Mouse (Mus musculus) MEL (cell line): ENCODE measurements at regions not wholly inside any gene's neighbourhood (a gene's known extent, or its start where the extent isn't known, plus 50 kb on each side); places are given as distances from the start of the nearest gene placed in this dataset.

Experiments
- DNase-seq: peaks from one replicate; pipeline ENCODE4 v3.0.0; 2011; ENCODE audit warnings: low read depth, low spot score
- H3K27ac ChIP-seq: 2 replicates; pipeline ENCODE4 v1.5.1; 2012; ENCODE audit warnings: low read depth, mild to moderate bottlenecking, control low read depth, low read length, moderate library complexity; ENCODE audit not compliant: control insufficient read depth
- H3K27me3 ChIP-seq, 2 experiments: fragments of 150-350 bp in 1 of 2; sonication (generic) in 1 of 2; 2 replicates each; pipeline ENCODE4 v1.6.1; 2012; ENCODE audit warnings: low read length in 2 of 2, mild to moderate bottlenecking in 2 of 2, improper control_type of control experiment in 1 of 2, moderate library complexity in 1 of 2; ENCODE audit not compliant: insufficient read depth in 2 of 2, control insufficient read depth in 1 of 2
- H3K36me3 ChIP-seq, 2 experiments: 2 replicates each; pipeline ENCODE4 v1.6.1; 2012 to 2014; ENCODE audit warnings: low read length in 2 of 2, improper control_type of control experiment in 1 of 2, inconsistent platforms in 1 of 2, mild to moderate bottlenecking in 1 of 2; ENCODE audit not compliant: insufficient read depth in 2 of 2, control insufficient read depth in 1 of 2
- H3K4me1 ChIP-seq, 2 experiments: fragments of 150-350 bp in 1 of 2; sonication (generic) in 1 of 2; 2 replicates each; pipeline ENCODE4 v1.6.1; 2012; ENCODE audit warnings: low read length in 2 of 2, improper control_type of control experiment in 1 of 2, mild to moderate bottlenecking in 1 of 2; ENCODE audit not compliant: insufficient read depth in 2 of 2, control insufficient read depth in 1 of 2
- H3K4me3 ChIP-seq, 2 experiments: fragments of 150-350 bp in 1 of 2; sonication (generic) in 1 of 2; 2 replicates each; pipeline ENCODE4 v1.5.1; 2012; ENCODE audit warnings: low read depth in 2 of 2, low read length in 2 of 2, mild to moderate bottlenecking in 2 of 2, moderate library complexity in 2 of 2, control low read depth in 1 of 2, improper control_type of control experiment in 1 of 2; ENCODE audit not compliant: control insufficient read depth in 1 of 2, insufficient read depth in 1 of 2
- H3K79me2 ChIP-seq: 2 replicates; pipeline ENCODE4 v1.6.1; 2012; ENCODE audit warnings: mild to moderate bottlenecking, low read length, moderate library complexity; ENCODE audit not compliant: control insufficient read depth, poor library complexity, insufficient read depth
- H3K9ac ChIP-seq: 2 replicates; pipeline ENCODE4 v1.6.1; 2012; ENCODE audit warnings: low read depth, mild to moderate bottlenecking, control low read depth, low read length, moderate library complexity; ENCODE audit not compliant: control insufficient read depth, poor library complexity, severe bottlenecking
- H3K9me3 ChIP-seq: fragments of 150-350 bp; sonication (generic); replicated peaks from 2 replicates; pipeline ENCODE4 v1.6.1; 2012; ENCODE audit warnings: mild to moderate bottlenecking, low read length, improper control_type of control experiment, moderate library complexity; ENCODE audit not compliant: insufficient read depth
- BHLHE40 ChIP-seq: IDR thresholded peaks from 2 replicates; pipeline ENCODE4 v1.6.1; 2012; ENCODE audit warnings: low read depth, mild to moderate bottlenecking, inconsistent platforms, low read length, improper control_type of control experiment, borderline replicate concordance
- CHD2 ChIP-seq: IDR thresholded peaks from 2 replicates; pipeline ENCODE4 v1.6.1; 2011; ENCODE audit warnings: low read length, improper control_type of control experiment
- CTCF ChIP-seq, 3 experiments: IDR thresholded peaks in 2 of 3; conservative IDR thresholded peaks in 1 of 3; 2 replicates each; pipeline ENCODE4 v1.5.1; 2011 to 2012; ENCODE audit warnings: low read length in 3 of 3, low read depth in 2 of 3, mild to moderate bottlenecking in 2 of 3, improper control_type of control experiment in 1 of 3, inconsistent platforms in 1 of 3, mixed read lengths in 1 of 3, moderate library complexity in 1 of 3; ENCODE audit not compliant: control insufficient read depth in 1 of 3, insufficient read depth in 1 of 3, poor library complexity in 1 of 3, severe bottlenecking in 1 of 3
- ELF1 ChIP-seq: IDR thresholded peaks from 2 replicates; pipeline ENCODE4 v1.6.1; 2014; ENCODE audit warnings: low read depth, mild to moderate bottlenecking, inconsistent platforms, low read length, improper control_type of control experiment, moderate library complexity
- GABPA ChIP-seq: IDR thresholded peaks from 2 replicates; pipeline ENCODE4 v1.6.1; 2012; ENCODE audit warnings: low read depth, mild to moderate bottlenecking, inconsistent platforms, low read length, improper control_type of control experiment, moderate library complexity
- GATA1 ChIP-seq: IDR thresholded peaks from 2 replicates; pipeline ENCODE4 v1.6.1; 2011; ENCODE audit warnings: low read depth, low read length, improper control_type of control experiment
- KAT2A ChIP-seq: conservative IDR thresholded peaks from 2 replicates; pipeline ENCODE4 v1.6.1; 2012; ENCODE audit warnings: low read depth, low read length, improper control_type of control experiment, inconsistent platforms
- MAFK ChIP-seq: IDR thresholded peaks from 2 replicates; pipeline ENCODE4 v1.6.1; 2011; ENCODE audit warnings: low read depth, mild to moderate bottlenecking, low read length, improper control_type of control experiment, borderline replicate concordance
- MAX ChIP-seq: IDR thresholded peaks from 2 replicates; pipeline ENCODE4 v1.6.1; 2011; ENCODE audit warnings: low read length, improper control_type of control experiment
- MAZ ChIP-seq: IDR thresholded peaks from 2 replicates; pipeline ENCODE4 v1.6.1; 2012; ENCODE audit warnings: low read depth, mild to moderate bottlenecking, inconsistent platforms, low read length, improper control_type of control experiment
- MEF2A ChIP-seq: IDR thresholded peaks from 2 replicates; pipeline ENCODE4 v1.6.1; 2014; ENCODE audit warnings: low read depth, mild to moderate bottlenecking, inconsistent platforms, low read length, improper control_type of control experiment; ENCODE audit not compliant: poor library complexity, insufficient replicate concordance, severe bottlenecking; ENCODE audit errors: extremely low read depth
- NELFE ChIP-seq: IDR thresholded peaks from 2 replicates; pipeline ENCODE4 v1.6.1; 2011; ENCODE audit warnings: low read depth, low read length, improper control_type of control experiment
- POLR2AphosphoS2 ChIP-seq: IDR thresholded peaks from 2 replicates; pipeline ENCODE4 v1.6.1; 2011; ENCODE audit warnings: low read length, improper control_type of control experiment
- POLR2AphosphoS5 ChIP-seq: IDR thresholded peaks from 2 replicates; pipeline ENCODE4 v1.6.1; 2012; ENCODE audit warnings: low read depth, borderline replicate concordance, mild to moderate bottlenecking, inconsistent platforms, low read length, moderate library complexity, mixed read lengths
- RAD21 ChIP-seq: IDR thresholded peaks from 2 replicates; pipeline ENCODE4 v1.6.1; 2011; ENCODE audit warnings: mild to moderate bottlenecking, low read depth, low read length, improper control_type of control experiment
- SIN3A ChIP-seq: IDR thresholded peaks from 2 replicates; pipeline ENCODE4 v1.6.1; 2012; ENCODE audit warnings: low read length, improper control_type of control experiment, inconsistent platforms
- TBP ChIP-seq: IDR thresholded peaks from 2 replicates; pipeline ENCODE4 v1.8.0; 2011; ENCODE audit warnings: low read depth, low read length, improper control_type of control experiment
- TCF12 ChIP-seq: IDR thresholded peaks from 2 replicates; pipeline ENCODE4 v1.6.1; 2014; ENCODE audit warnings: low read depth, mild to moderate bottlenecking, inconsistent platforms, low read length, improper control_type of control experiment, moderate library complexity
- UBTF ChIP-seq: IDR thresholded peaks from 2 replicates; pipeline ENCODE4 v1.6.1; 2012; ENCODE audit warnings: low read depth, mild to moderate bottlenecking, inconsistent platforms, low read length, improper control_type of control experiment, moderate library complexity, borderline replicate concordance; ENCODE audit not compliant: insufficient read depth
- USF2 ChIP-seq, 2 experiments: IDR thresholded peaks; 2 replicates each; pipeline ENCODE4 v1.6.1; 2011 to 2012; ENCODE audit warnings: improper control_type of control experiment in 2 of 2, low read length in 2 of 2, borderline replicate concordance in 1 of 2, inconsistent platforms in 1 of 2, low read depth in 1 of 2, mild to moderate bottlenecking in 1 of 2; ENCODE audit not compliant: insufficient read depth in 1 of 2

- no peaks in the 10 kb centered on the region for H3K27me3 ChIP-seq
- H3K36me3 ChIP-seq, result no peaks in the 10 kb centered on the region
- H3K79me2 ChIP-seq, result no peaks in the 10 kb centered on the region
- H3K9me3 ChIP-seq, result no peaks in the 10 kb centered on the region
- no peak overlapping the region for H3K9ac ChIP-seq
- DNase-seq, result no peak
- TF ChIP-seq CTCF (IDR thresholded peaks at IDR 0.05 in 2 of 3, conservative IDR thresholded peaks at IDR 0.05 in 1 of 3; ENCODE audit: control insufficient read depth in 1 of 3, insufficient read depth in 1 of 3, low read depth in 2 of 3, low read length in 3 of 3, poor library complexity in 1 of 3, severe bottlenecking in 1 of 3) (peak in 1 of 3 experiments; percentile 26; a peak in 2 of 6 replicates), POLR2AphosphoS5 (no peak)
- H3K4me1 ChIP-seq, result no peaks in the 10 kb centered on the region
- no peak overlapping the region for H3K27ac ChIP-seq
- no peak overlapping the region for H3K4me3 ChIP-seq
These were observed 98.7 kb upstream of the Otud7a start for GRCm38 (mm10) chr7:63345671-63346392.

DNA sequence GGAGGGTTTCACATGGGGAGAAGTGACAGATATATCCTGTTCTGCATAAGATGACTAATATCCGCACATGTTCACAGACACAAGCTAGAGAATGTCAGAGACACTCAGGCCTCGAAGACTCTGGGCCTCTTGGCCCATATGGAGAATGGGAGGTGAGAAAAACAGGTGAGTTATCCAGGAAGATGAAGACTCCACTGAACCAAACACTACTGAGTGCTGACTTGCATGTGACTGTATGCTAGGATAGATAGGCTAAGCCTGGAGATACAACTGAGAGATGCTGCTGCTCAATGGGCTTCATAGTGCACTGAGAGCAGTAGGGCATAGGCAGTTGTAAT, 98.2 kb upstream of the Otud7a start:
- DNase-seq, result no peak
- H3K4me1 ChIP-seq, result no peaks in the 10 kb centered on the region
- no peaks in the 10 kb centered on the region for H3K27me3 ChIP-seq
- no peaks in the 10 kb centered on the region for H3K36me3 ChIP-seq
- no peaks in the 10 kb centered on the region for H3K9me3 ChIP-seq
- H3K27ac ChIP-seq, result no peak overlapping the region
- TF ChIP-seq KAT2A (no peak), USF2 (IDR thresholded peaks at IDR 0.05; ENCODE audit: borderline replicate concordance in 1 of 2, insufficient read depth in 1 of 2, low read depth in 1 of 2, low read length in 2 of 2) (no peak), UBTF (no peak), NELFE (no peak), GABPA (no peak), ELF1 (no peak), MAX (no peak), SIN3A (no peak), MAZ (no peak), MEF2A (no peak), CHD2 (no peak), BHLHE40 (no peak), RAD21 (no peak), TBP (no peak), GATA1 (no peak), MAFK (no peak), POLR2AphosphoS2 (no peak), TCF12 (no peak)
- no peaks in the 10 kb centered on the region for H3K79me2 ChIP-seq
- H3K4me3 ChIP-seq, result no peak overlapping the region
- H3K9ac ChIP-seq, result no peak overlapping the region
